Mouse (Mus musculus): ENCODE results near the gene Slc13a4. TPM values are rescaled to one million over a fixed set of nuclear protein-coding genes. Genes with fewer than 3 reads are reported as not detected.

Gene Slc13a4
- 0.26 and 0.34 TPM in 2 replicates for polyA plus RNA-seq (2012; rRNA removed)

DNA sequence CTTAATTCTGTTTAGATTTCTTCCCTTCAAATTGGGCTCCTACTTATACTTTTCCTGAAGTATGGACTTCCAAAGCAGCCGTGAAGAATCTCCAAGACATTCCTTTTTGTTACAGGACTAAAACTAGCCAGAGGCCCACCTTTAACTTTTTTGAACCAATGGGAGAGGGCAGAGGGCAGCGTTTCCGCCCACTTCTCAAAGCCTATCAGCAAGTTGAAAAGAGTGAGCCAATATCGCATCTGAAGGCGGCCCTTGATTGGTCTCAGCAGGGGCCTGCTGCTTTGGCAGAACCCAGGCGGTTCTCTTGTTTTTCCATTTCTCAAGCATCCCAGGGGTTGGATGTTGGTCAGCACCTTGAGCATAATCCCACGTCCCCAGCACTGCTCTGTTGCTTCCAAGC is at the start of gene Slc13a4:
Slc13a4 (minus strand) TSS at position 95 of the 400 bp plus-strand sequence.
- WGBS, result 79% methylated on average over 7 of the region's 7 CpGs
- DNase-seq, result no peak
- Histone ChIP-seq H3K4me3 (ENCODE audit: control insufficient read depth, insufficient read depth, low read length) (no peak within 1 kb of the TSS), H3K27me3 (ENCODE audit: control insufficient read depth, insufficient read depth, low read length) (no peaks in the 10 kb centered on the region), H3K36me3 (ENCODE audit: control insufficient read depth, insufficient read depth, low read length) (no peaks in the 10 kb centered on the region), H3K27ac (ENCODE audit: control insufficient read depth, insufficient read depth, low read length) (no peak within 1 kb of the TSS), H3K4me1 (replicated peaks; ENCODE audit: control insufficient read depth, insufficient read depth, low read length) (no peaks in the 10 kb centered on the region)
- no peak for TF ChIP-seq POLR2A (IDR thresholded peaks at IDR 0.05; ENCODE audit: control insufficient read depth, extremely low read depth, insufficient read depth, low read length, poor library complexity)

DNA sequence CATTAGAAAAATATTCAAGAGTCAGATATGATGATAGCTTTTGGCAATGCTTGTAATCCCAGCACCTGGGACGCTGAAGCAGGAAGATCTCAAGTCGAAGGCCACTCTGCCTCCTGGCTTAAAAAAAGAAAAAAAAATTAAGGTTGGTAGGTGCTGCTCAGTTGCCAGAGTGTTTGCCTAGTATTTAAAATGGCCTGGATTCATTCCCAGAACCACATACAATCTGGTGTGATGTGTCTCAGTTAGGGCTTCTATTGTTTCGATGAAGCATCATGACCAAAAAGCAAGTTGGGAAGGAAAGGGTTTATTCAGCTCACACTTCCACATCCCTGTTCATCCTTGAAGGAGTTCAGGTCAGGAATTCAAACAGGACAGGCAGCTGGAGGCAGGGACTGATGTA is 47.4 kb upstream of the Slc13a4 start:
- Histone ChIP-seq H3K27ac (ENCODE audit: control insufficient read depth, insufficient read depth, low read length) (no peak overlapping the region), H3K36me3 (ENCODE audit: control insufficient read depth, insufficient read depth, low read length) (no peaks in the 10 kb centered on the region), H3K4me1 (replicated peaks; ENCODE audit: control insufficient read depth, insufficient read depth, low read length) (no peaks in the 10 kb centered on the region), H3K4me3 (ENCODE audit: control insufficient read depth, insufficient read depth, low read length) (no peak overlapping the region), H3K27me3 (ENCODE audit: control insufficient read depth, insufficient read depth, low read length) (no peaks in the 10 kb centered on the region)
- TF ChIP-seq POLR2A (IDR thresholded peaks at IDR 0.05; ENCODE audit: control insufficient read depth, extremely low read depth, insufficient read depth, low read length, poor library complexity), result no peak
- no peak for TF ChIP-seq CTCF (IDR thresholded peaks at IDR 0.05; ENCODE audit: borderline replicate concordance, control insufficient read depth, extremely low read depth, insufficient read depth, low read length, poor library complexity)
- 95% methylated on average over 3 of the region's 3 CpGs for WGBS
- DNase-seq, result no peak

DNA sequence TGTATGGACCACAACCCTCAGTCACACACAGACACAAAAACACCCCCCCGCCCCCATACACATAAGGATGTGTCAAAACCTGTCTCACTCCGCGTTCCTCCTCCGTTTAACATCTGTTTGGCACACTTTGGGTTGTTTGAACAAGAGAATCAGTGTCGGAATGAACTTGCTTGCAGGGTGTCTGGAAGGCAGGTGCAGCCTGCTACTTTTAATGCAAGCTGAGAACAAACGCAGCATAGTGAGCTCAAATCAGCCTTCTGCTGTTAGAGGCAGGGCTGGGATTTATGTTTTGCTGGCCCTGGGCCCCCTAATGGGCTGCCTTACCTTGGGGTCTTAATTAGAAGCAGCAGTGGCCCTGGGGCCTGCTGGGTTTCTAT is 46.7 kb upstream of the Slc13a4 start:
- no peaks in the 10 kb centered on the region for H3K27me3 ChIP-seq (ENCODE audit: control insufficient read depth, insufficient read depth, low read length)
- H3K36me3 ChIP-seq (ENCODE audit: control insufficient read depth, insufficient read depth, low read length), result no peaks in the 10 kb centered on the region
- no peak overlapping the region for H3K27ac ChIP-seq (ENCODE audit: control insufficient read depth, insufficient read depth, low read length)
- no peaks in the 10 kb centered on the region for H3K4me1 ChIP-seq (replicated peaks; ENCODE audit: control insufficient read depth, insufficient read depth, low read length)
- TF ChIP-seq CTCF (IDR thresholded peaks at IDR 0.05; ENCODE audit: borderline replicate concordance, control insufficient read depth, extremely low read depth, insufficient read depth, low read length, poor library complexity), result no peak
- H3K4me3 ChIP-seq (ENCODE audit: control insufficient read depth, insufficient read depth, low read length), result no peak overlapping the region
- WGBS, result 91% methylated on average over 6 of the region's 6 CpGs
- no peak for DNase-seq

DNA sequence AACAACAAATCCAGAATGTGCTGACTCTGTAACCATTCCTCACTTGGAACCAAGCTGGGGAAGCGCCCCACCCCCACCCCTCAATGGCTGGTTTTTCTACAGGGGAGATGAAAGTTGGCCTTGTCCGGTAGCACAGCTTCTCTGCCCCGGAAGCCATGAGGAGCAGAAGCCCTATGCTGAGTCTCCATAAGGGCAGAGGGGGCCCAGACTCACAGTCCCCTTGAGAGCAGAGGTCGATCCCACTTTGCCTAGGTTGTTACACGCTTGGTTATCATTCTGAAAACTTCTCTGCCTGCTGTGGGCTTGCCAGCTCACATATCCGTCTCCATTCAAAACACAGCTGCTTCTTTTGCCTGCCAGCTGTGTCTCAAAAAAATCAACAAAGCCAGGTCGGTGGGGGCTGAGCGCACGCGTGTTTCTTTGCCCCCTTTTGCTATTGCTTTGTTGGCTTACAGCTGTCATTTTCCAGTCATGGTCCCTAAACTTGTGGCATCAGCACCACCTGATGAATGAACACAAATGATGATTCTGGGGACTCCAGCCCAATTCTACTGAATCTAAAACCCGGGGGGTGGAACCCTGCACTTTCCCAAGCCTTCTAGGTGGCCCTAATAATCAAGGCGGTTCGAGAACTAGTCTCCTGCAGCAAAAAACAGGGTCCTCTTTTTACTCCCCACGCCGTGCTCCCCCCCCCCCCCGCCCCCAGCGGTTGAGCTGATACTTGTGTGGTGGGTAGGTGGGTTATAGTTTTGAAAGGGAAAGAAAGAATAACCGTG is 46.1 kb upstream of the Slc13a4 start:
- 70% methylated on average over 18 of the region's 18 CpGs for whole genome bisulfite sequencing
- H3K27me3 ChIP-seq (ENCODE audit: control insufficient read depth, insufficient read depth, low read length), result no peaks in the 10 kb centered on the region
- H3K36me3 ChIP-seq (ENCODE audit: control insufficient read depth, insufficient read depth, low read length), result no peaks in the 10 kb centered on the region
- no peak for DNase-seq
- no peak overlapping the region for H3K4me3 ChIP-seq (ENCODE audit: control insufficient read depth, insufficient read depth, low read length)
- no peak overlapping the region for H3K27ac ChIP-seq (ENCODE audit: control insufficient read depth, insufficient read depth, low read length)
- TF ChIP-seq CTCF (IDR thresholded peaks at IDR 0.05; ENCODE audit: borderline replicate concordance, control insufficient read depth, extremely low read depth, insufficient read depth, low read length, poor library complexity), result no peak
- TF ChIP-seq POLR2A (IDR thresholded peaks at IDR 0.05; ENCODE audit: control insufficient read depth, extremely low read depth, insufficient read depth, low read length, poor library complexity), result no peak
- H3K4me1 ChIP-seq (replicated peaks; ENCODE audit: control insufficient read depth, insufficient read depth, low read length), result no peaks in the 10 kb centered on the region

DNA sequence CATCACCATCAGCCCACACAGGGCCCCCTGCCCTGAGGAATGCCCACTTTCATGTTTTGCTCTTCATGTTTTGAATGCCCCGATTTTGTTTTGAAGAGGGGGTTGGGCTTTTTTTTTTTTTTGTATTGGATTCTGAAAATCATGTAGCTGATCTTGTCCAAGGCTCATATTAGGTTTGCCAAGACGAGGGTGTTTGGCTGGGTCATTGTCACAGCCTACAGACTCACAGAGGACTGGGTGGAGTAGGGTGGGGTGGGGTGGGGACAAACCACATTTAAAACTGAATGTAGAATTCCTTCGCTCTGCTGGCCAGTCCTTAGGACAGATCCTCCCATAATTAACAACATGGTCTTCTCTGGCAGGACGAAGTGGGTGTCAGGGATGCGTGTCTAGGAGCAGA is 45.5 kb upstream of the Slc13a4 start:
- no peak overlapping the region for H3K4me3 ChIP-seq (ENCODE audit: control insufficient read depth, insufficient read depth, low read length)
- DNase-seq, result no peak
- TF ChIP-seq CTCF (IDR thresholded peaks at IDR 0.05; ENCODE audit: borderline replicate concordance, control insufficient read depth, extremely low read depth, insufficient read depth, low read length, poor library complexity) (no peak), POLR2A (IDR thresholded peaks at IDR 0.05; ENCODE audit: control insufficient read depth, extremely low read depth, insufficient read depth, low read length, poor library complexity) (no peak)
- H3K27me3 ChIP-seq (ENCODE audit: control insufficient read depth, insufficient read depth, low read length), result no peaks in the 10 kb centered on the region
- H3K36me3 ChIP-seq (ENCODE audit: control insufficient read depth, insufficient read depth, low read length), result no peaks in the 10 kb centered on the region
- WGBS, result 80% methylated on average over 5 of the region's 5 CpGs
- H3K27ac ChIP-seq (ENCODE audit: control insufficient read depth, insufficient read depth, low read length), result no peak overlapping the region
- H3K4me1 ChIP-seq (replicated peaks; ENCODE audit: control insufficient read depth, insufficient read depth, low read length), result no peaks in the 10 kb centered on the region

DNA sequence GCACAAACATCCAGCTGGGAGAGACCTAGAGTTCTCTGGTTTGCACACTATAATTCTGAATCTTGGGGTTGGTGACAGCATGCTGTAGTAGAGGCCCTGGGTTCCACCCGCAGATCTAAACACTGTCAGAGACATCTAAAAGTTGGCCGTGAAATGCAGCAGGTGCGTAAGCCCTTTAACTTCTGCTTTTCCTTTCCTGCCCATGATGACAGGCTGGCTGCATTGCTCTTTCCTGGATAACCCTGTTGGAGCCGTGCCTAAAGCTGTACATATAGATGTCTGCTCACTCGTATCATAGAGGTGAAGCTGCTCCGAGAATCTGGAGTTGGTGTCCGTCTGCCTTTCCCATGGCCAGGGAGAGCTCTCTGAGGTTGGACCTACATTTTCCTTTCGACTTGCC is 44.9 kb upstream of the Slc13a4 start:
- no peak for DNase-seq
- H3K4me3 ChIP-seq (ENCODE audit: control insufficient read depth, insufficient read depth, low read length), result no peak overlapping the region
- WGBS, result 15% methylated on average over 8 of the region's 8 CpGs
- H3K4me1 ChIP-seq (replicated peaks; ENCODE audit: control insufficient read depth, insufficient read depth, low read length), result no peaks in the 10 kb centered on the region
- H3K27ac ChIP-seq (ENCODE audit: control insufficient read depth, insufficient read depth, low read length), result no peak overlapping the region
- no peaks in the 10 kb centered on the region for H3K27me3 ChIP-seq (ENCODE audit: control insufficient read depth, insufficient read depth, low read length)
- TF ChIP-seq POLR2A (IDR thresholded peaks at IDR 0.05; ENCODE audit: control insufficient read depth, extremely low read depth, insufficient read depth, low read length, poor library complexity) (no peak), CTCF (IDR thresholded peaks at IDR 0.05; ENCODE audit: borderline replicate concordance, control insufficient read depth, extremely low read depth, insufficient read depth, low read length, poor library complexity) (no peak)
- H3K36me3 ChIP-seq (ENCODE audit: control insufficient read depth, insufficient read depth, low read length), result no peaks in the 10 kb centered on the region

DNA sequence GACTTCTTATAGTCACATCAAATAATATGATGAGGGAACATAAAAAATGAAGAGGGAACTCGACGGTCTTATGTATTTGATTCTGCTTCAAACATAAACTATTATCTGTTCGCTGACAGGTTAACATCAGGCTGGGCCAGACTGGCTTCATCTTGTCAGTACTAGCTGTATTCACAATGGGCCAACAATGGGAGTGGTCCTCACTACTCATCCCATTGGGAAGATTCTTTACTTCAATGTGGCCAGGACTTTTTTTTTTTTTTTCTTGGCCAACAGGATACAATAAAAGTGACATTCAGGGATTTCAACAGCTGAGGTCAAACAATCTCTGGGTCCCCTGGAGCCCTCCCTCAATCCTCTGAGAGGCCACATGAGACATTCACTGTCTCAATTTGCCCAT is 43.9 kb upstream of the Slc13a4 start:
- Histone ChIP-seq H3K27me3 (ENCODE audit: control insufficient read depth, insufficient read depth, low read length) (no peaks in the 10 kb centered on the region), H3K4me1 (replicated peaks; ENCODE audit: control insufficient read depth, insufficient read depth, low read length) (no peaks in the 10 kb centered on the region), H3K36me3 (ENCODE audit: control insufficient read depth, insufficient read depth, low read length) (no peaks in the 10 kb centered on the region), H3K27ac (ENCODE audit: control insufficient read depth, insufficient read depth, low read length) (no peak overlapping the region), H3K4me3 (ENCODE audit: control insufficient read depth, insufficient read depth, low read length) (no peak overlapping the region)
- TF ChIP-seq POLR2A (IDR thresholded peaks at IDR 0.05; ENCODE audit: control insufficient read depth, extremely low read depth, insufficient read depth, low read length, poor library complexity) (no peak), CTCF (IDR thresholded peaks at IDR 0.05; ENCODE audit: borderline replicate concordance, control insufficient read depth, extremely low read depth, insufficient read depth, low read length, poor library complexity) (no peak)
- DNase-seq, result no peak
- WGBS, result 94% methylated on average over 3 of the region's 3 CpGs
